Mouse (Mus musculus) cerebellum, adult 2 months (tissue): ENCODE measurements around the gene Gmds. TPM values are rescaled to one million over a fixed set of nuclear protein-coding genes. Genes with fewer than 3 reads are reported as not detected.

Experiments used
- DNase-seq, 2 experiments: peaks; one replicate each; pipeline ENCODE4 v3.0.0; 2021
- H3K27ac ChIP-seq: fragments of 200-500 bp; 2 replicates; pipeline ENCODE4 v1.5.1; 2012; ENCODE audit warnings: low read length, control low read depth, inconsistent platforms; ENCODE audit not compliant: insufficient read depth
- H3K27me3 ChIP-seq: fragments of 200-500 bp; 2 replicates; pipeline ENCODE4 v1.6.1; 2012; ENCODE audit warnings: inconsistent platforms, mild to moderate bottlenecking, low read length, moderate library complexity; ENCODE audit not compliant: control insufficient read depth, insufficient read depth
- H3K4me1 ChIP-seq: fragments of 200-500 bp; 2 replicates; pipeline ENCODE4 v1.6.1; 2011; ENCODE audit warnings: low read length; ENCODE audit not compliant: control insufficient read depth, insufficient read depth
- H3K4me3 ChIP-seq: fragments of 200-500 bp; replicated peaks from 2 replicates; pipeline ENCODE3; 2011; ENCODE audit warnings: mild to moderate bottlenecking, low read depth, low read length, control low read depth; ENCODE audit not compliant: insufficient read depth
- CTCF ChIP-seq: fragments of 200-500 bp; IDR thresholded peaks from 2 replicates; pipeline ENCODE4 v1.5.1; 2011; ENCODE audit warnings: low read depth, mild to moderate bottlenecking, control low read depth, low read length, moderate library complexity, borderline replicate concordance; ENCODE audit not compliant: insufficient read depth
- POLR2A ChIP-seq: fragments of 200-500 bp; IDR thresholded peaks from 2 replicates; pipeline ENCODE4 v1.6.1; 2011; ENCODE audit warnings: low read length, control low read depth, borderline replicate concordance; ENCODE audit not compliant: insufficient read depth
- WGBS: fragments of 180-500 bp; shearing (Covaris S2); methylation state at CpG from one replicate; pipeline ENCODE4 v1.1.7; 2018; 5-methylcytosine and 5-hydroxymethylcytosine counted together
- polyA plus RNA-seq: library from polyadenylated mRNA; depleted of rRNA; stranded (reverse); fragments of >200 nt; gene quantifications from 2 replicates; pipeline ENCODE4 v1.2.3, GENCODE M21; 2012

Gene Gmds
- polyA plus RNA-seq, 1 experiment: 12.3 TPM

DNA sequence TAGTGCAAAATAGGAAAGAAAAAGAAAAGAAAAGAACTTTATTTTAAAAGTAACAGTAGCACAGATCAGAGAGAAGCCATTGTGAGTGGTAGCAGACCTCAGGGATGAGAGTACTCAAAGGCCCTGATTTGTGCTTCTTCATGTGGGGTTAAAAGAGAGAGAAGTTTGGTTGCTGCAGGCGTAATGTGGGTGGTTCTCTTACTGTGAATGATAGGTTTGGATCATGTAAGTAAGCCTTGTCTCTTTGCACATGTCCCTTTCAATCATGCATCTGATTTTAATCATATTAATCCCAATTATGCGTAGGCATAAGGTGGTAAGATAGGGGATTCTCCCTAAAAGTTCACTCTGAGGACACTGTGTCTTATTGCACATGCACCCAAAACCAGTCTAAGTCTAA is 556.5 kb downstream of the Gmds start:
- H3K27me3 ChIP-seq: no peaks in the 10 kb centered on the region
- WGBS: 91% methylated on average over 2 of the region's 2 CpGs
- DNase-seq: no peak

DNA sequence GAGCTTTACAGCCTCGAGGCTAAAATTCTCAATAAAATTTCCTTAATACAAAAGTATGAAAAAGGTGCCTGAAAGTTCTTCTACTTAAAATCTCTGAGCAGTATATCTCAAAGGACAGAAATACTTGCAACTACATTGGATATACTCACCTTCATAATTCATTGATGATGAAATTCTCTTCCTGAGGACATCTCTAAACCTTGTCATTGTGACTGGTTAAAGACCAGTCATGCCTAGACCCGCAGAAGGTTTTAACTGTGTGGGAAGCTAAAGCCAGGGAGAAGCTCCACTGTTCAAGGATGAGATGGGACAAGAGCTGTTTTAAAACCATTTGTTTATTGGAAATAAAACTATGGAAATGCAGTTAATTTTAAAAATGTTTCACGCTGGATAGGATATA is 558.2 kb downstream of the Gmds start:
- no peak for DNase-seq
- TF ChIP-seq POLR2A: no peak
- Histone ChIP-seq H3K27me3 (no peaks in the 10 kb centered on the region), H3K4me3 (no peak overlapping the region), H3K4me1 (no peaks in the 10 kb centered on the region), H3K27ac (no peak overlapping the region)
- WGBS: 87% methylated on average over 3 of the region's 3 CpGs

More for the DNA sequence above, 556.5 kb downstream of the Gmds start:
- TF ChIP-seq CTCF (no peak), POLR2A (no peak)
- Histone ChIP-seq H3K4me3 (no peak overlapping the region), H3K4me1 (no peaks in the 10 kb centered on the region), H3K27ac (no peak overlapping the region)

DNA sequence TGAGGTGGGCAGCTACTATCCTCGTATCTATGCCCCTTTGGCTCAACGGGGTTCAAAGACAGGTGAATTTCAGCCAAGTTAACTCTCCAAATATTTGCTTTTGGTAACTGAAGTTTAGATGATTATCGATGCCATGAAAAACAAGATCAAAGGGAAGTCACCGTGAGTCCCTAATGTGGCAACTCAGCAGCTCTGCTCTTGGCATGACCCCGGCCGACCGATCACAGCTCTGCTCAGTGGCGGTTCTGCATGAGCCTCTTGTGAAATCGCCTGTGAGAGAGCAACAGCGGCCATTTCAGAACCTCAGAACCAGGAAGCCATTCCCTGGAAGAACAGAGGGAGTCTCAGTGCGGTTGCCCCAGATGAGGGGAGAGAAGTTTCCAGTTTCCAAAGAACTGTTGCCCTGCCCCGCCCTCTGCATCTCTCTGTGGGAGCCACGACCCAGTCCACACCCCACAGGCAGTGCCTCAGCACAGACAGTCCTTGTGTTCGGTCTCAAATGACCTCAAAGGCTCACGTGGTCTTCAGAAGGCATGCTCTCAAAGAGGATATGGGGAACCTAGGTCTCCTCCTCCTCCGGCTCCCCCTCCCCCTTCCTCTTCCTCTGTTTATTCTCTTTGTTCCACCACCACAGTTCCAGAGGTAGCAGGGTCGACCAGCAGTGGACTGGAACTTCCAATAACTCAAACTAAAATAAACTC is 559.1 kb downstream of the Gmds start:
- no peak overlapping the region for H3K27ac ChIP-seq
- DNase-seq: no peak
- 70% methylated on average over 17 of the region's 17 CpGs for WGBS
- TF ChIP-seq CTCF (no peak), POLR2A (no peak)
- no peaks in the 10 kb centered on the region for H3K27me3 ChIP-seq
- no peak overlapping the region for H3K4me3 ChIP-seq
- H3K4me1 ChIP-seq: no peaks in the 10 kb centered on the region

GRCm38 (mm10) chr13:31775762-31776161 is 562.8 kb downstream of the Gmds start:
- no peak for DNase-seq
- no peaks in the 10 kb centered on the region for H3K4me1 ChIP-seq
- TF ChIP-seq CTCF: no peak
- no peak for TF ChIP-seq POLR2A
- 23% methylated on average over 5 of the region's 5 CpGs for WGBS
- no peak overlapping the region for H3K27ac ChIP-seq
- H3K4me3 ChIP-seq: no peak overlapping the region
- H3K27me3 ChIP-seq: no peaks in the 10 kb centered on the region

DNA sequence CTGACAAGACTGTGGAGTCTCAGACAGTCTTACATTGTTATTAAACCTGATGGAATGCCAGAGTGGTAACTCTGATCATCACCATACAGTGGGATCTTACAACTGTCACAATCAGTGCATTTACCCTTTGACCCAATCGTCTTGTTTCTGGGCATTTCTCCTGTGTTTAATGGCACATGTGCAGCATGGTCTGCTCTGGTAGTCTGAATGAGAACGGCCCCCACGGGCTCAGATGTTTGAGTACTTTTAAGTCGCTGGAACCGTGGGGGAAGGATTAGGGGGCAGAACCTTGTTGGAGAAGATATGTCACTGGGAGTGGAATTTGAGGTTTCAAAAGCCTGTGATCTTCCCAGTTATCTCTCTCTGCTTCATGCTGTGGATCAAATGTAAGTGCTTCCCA is 565.7 kb downstream of the Gmds start:
- Histone ChIP-seq H3K4me1 (no peaks in the 10 kb centered on the region), H3K4me3 (no peak overlapping the region), H3K27me3 (no peaks in the 10 kb centered on the region), H3K27ac (no peak overlapping the region)
- DNase-seq: no peak
- 75% methylated on average over 5 of the region's 5 CpGs for WGBS
- TF ChIP-seq CTCF: no peak
- TF ChIP-seq POLR2A: no peak
